Mouse (Mus musculus): ENCODE results near the gene Kcnn3. TPM values are rescaled to one million over a fixed set of nuclear protein-coding genes. Genes with fewer than 3 reads are reported as not detected.
A peak's percentile ranks its signal among the peaks of the same experiment; 100 is the strongest.

Kcnn3 gene
- polyA plus RNA-seq, 1 experiment from 2014 or later: 2.5 TPM

DNA sequence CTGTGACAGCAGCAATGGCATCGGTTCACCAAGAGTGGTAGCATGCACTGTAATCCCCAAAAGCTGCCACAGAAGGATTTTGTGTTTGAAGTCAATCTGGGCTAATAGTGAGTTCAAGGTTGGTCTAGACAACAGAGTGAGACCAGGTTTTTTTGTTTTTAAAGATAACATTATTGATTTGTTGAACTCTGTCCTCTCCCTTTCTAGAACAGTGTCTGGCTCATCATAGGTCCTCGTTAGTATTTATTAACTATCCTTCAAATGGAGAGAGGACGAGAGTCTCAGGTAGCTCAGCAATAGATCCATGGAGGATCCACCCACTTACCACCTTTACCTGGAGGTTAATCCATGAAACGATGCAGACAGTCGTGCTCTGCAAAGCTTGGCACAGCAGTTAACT lies 137.1 kb downstream of the Kcnn3 start:
- Histone ChIP-seq H3K4me1 (no peaks in the 10 kb centered on the region), H3K4me2 (replicated peaks) (no peak overlapping the region), H3K27ac (no peak overlapping the region), H3K9me3 (no peaks in the 10 kb centered on the region), H3K4me3 (no peak overlapping the region), H3K27me3 (no peaks in the 10 kb centered on the region), H3K9ac (no peak overlapping the region), H3K36me3 (no peaks in the 10 kb centered on the region)
- WGBS: 87% methylated on average over 5 of the region's 5 CpGs
- no peak for ATAC-seq (ENCODE audit: insufficient number of reproducible peaks, insufficient read depth, low FRiP score, low TSS enrichment)

- ATAC-seq (ENCODE audit: insufficient number of reproducible peaks, insufficient read depth, low FRiP score, low TSS enrichment): no peak
- Histone ChIP-seq H3K36me3 (no peaks in the 10 kb centered on the region), H3K4me3 (no peak overlapping the region), H3K27me3 (no peaks in the 10 kb centered on the region), H3K9me3 (no peaks in the 10 kb centered on the region), H3K4me1 (peaks cover 2% of the 10 kb centered on the region), H3K9ac (no peak overlapping the region), H3K27ac (no peak overlapping the region), H3K4me2 (replicated peaks) (no peak overlapping the region)
Measured at GRCm38 (mm10) chr3:89658457-89658856, 138.5 kb downstream of the Kcnn3 start.

DNA sequence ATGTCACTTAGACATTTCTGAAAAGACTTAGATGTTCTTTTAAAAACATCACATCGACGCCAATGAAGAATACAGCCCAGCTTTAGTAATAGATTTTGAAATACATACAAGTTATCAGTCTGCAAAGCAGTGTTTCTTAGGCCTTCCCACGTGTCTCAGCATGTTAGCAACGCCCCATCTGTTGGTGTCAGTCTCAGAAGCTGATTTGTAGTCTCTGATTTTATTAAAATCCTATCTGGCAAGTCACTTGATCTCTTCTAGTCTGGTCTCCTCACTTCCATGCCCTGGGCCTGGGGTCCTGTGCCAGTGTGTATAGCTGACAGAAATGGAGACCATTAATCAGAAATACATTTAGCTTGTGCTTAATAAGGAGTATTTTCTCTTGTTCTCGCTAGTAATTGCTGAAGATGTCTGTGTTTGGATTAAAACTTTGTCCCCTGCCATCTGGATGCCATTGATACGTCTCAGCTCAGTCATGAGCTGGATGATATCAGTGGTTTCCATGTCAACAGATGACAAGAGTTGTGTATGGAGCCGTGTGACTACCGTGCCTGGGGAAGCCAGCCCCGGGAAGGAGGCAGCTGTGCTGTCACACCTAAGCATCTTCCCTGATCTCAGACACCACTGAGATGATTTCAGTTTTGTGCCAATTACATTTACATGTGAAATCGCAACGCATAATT lies 140.1 kb downstream of the Kcnn3 start:
- H3K27me3 ChIP-seq: no peaks in the 10 kb centered on the region
- H3K4me2 ChIP-seq (replicated peaks): no peak overlapping the region

GRCm38 (mm10) chr3:89664808-89665207 lies 144.8 kb downstream of the Kcnn3 start:
- no peaks in the 10 kb centered on the region for H3K9me3 ChIP-seq
- H3K4me3 ChIP-seq: no peak overlapping the region
- H3K27me3 ChIP-seq: no peaks in the 10 kb centered on the region
- no peak overlapping the region for H3K27ac ChIP-seq
- peaks cover 25% of the 10 kb centered on the region for H3K4me1 ChIP-seq
- H3K9ac ChIP-seq: no peak overlapping the region
- peak; percentile 50; the same call in 1 of the 2 replicates for ATAC-seq (ENCODE audit: insufficient number of reproducible peaks, insufficient read depth, low FRiP score, low TSS enrichment)
- H3K36me3 ChIP-seq: no peaks in the 10 kb centered on the region
- H3K4me2 ChIP-seq (replicated peaks): 0 out of 2 replicates have a peak overlapping the region, but pooled peaks have one; percentile 15
- 43% methylated on average over 12 of the region's 12 CpGs for WGBS

More for the DNA sequence above, 140.1 kb downstream of the Kcnn3 start:
- H3K36me3 ChIP-seq: no peaks in the 10 kb centered on the region
- no peak overlapping the region for H3K9ac ChIP-seq
- H3K9me3 ChIP-seq: no peaks in the 10 kb centered on the region
- no peak for ATAC-seq (ENCODE audit: insufficient number of reproducible peaks, insufficient read depth, low FRiP score, low TSS enrichment)
- H3K27ac ChIP-seq: no peak overlapping the region
- no peak overlapping the region for H3K4me3 ChIP-seq
- 66% methylated on average over 11 of the region's 11 CpGs for whole genome bisulfite sequencing
- H3K4me1 ChIP-seq: peaks cover 18% of the 10 kb centered on the region

GRCm38 (mm10) chr3:89667131-89667530 lies 147.2 kb downstream of the Kcnn3 start:
- Histone ChIP-seq H3K4me2 (replicated peaks) (no peak overlapping the region), H3K27me3 (no peaks in the 10 kb centered on the region), H3K36me3 (no peaks in the 10 kb centered on the region), H3K9me3 (no peaks in the 10 kb centered on the region), H3K4me1 (peaks cover 25% of the 10 kb centered on the region), H3K9ac (no peak overlapping the region), H3K27ac (no peak overlapping the region), H3K4me3 (no peak overlapping the region)
- whole genome bisulfite sequencing: 40% methylated on average over 11 of the region's 11 CpGs
- no peak for ATAC-seq (ENCODE audit: insufficient number of reproducible peaks, insufficient read depth, low FRiP score, low TSS enrichment)

DNA sequence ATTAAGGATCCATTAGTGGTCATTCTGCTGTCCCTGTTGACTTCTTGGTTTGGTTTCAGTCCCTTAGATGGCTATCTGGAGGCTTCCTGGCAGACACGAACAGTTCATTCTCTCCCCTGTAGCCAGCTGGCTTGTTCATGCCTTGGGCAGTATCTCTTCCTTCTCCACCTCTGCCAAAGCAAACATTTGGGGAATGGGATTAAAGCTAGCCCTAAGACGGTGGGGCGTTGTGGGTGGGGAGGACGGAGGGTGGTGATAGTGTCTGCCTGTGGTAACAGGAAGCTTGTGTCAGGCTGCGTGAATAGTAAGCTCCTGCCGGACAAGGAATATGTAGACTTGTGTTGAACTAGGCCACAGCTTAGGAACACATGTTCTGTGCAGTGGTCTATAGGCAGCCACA lies 151.4 kb downstream of the Kcnn3 start:
- H3K36me3 ChIP-seq: no peaks in the 10 kb centered on the region
- 59% methylated on average over 6 of the region's 6 CpGs for WGBS
- H3K27me3 ChIP-seq: no peaks in the 10 kb centered on the region
- H3K4me2 ChIP-seq (replicated peaks): no peak overlapping the region
- no peaks in the 10 kb centered on the region for H3K9me3 ChIP-seq
- H3K4me1 ChIP-seq: peaks cover 4% of the 10 kb centered on the region; the same call in 1 of the 2 replicates
- no peak overlapping the region for H3K4me3 ChIP-seq
- no peak overlapping the region for H3K9ac ChIP-seq
- no peak for ATAC-seq (ENCODE audit: insufficient number of reproducible peaks, insufficient read depth, low FRiP score, low TSS enrichment)
- H3K27ac ChIP-seq: no peak overlapping the region

GRCm38 (mm10) chr3:89672573-89673317 lies 152.8 kb downstream of the Kcnn3 start:
- 80% methylated on average over 12 of the region's 12 CpGs for WGBS
- no peaks in the 10 kb centered on the region for H3K9me3 ChIP-seq
- H3K4me3 ChIP-seq: no peak overlapping the region
- H3K9ac ChIP-seq: no peak overlapping the region
- no peaks in the 10 kb centered on the region for H3K36me3 ChIP-seq
- H3K27ac ChIP-seq: no peak overlapping the region
- no peak overlapping the region for H3K4me2 ChIP-seq (replicated peaks)
- no peaks in the 10 kb centered on the region for H3K27me3 ChIP-seq
- H3K4me1 ChIP-seq: no peaks in the 10 kb centered on the region
- no peak for ATAC-seq (ENCODE audit: insufficient number of reproducible peaks, insufficient read depth, low FRiP score, low TSS enrichment)

- ATAC-seq (ENCODE audit: insufficient number of reproducible peaks, insufficient read depth, low FRiP score, low TSS enrichment): no peak
- WGBS: 66% methylated on average over 5 of the region's 5 CpGs
- H3K27ac ChIP-seq: no peak overlapping the region
- no peak overlapping the region for H3K4me3 ChIP-seq
- H3K4me2 ChIP-seq (replicated peaks): no peak overlapping the region
- no peaks in the 10 kb centered on the region for H3K9me3 ChIP-seq
- no peak overlapping the region for H3K9ac ChIP-seq
- H3K36me3 ChIP-seq: no peaks in the 10 kb centered on the region
- H3K27me3 ChIP-seq: peaks cover 11% of the 10 kb centered on the region; the same call in 1 of the 2 replicates
- no peaks in the 10 kb centered on the region for H3K4me1 ChIP-seq
Measured at GRCm38 (mm10) chr3:89677617-89678016, 157.7 kb downstream of the Kcnn3 start.

DNA sequence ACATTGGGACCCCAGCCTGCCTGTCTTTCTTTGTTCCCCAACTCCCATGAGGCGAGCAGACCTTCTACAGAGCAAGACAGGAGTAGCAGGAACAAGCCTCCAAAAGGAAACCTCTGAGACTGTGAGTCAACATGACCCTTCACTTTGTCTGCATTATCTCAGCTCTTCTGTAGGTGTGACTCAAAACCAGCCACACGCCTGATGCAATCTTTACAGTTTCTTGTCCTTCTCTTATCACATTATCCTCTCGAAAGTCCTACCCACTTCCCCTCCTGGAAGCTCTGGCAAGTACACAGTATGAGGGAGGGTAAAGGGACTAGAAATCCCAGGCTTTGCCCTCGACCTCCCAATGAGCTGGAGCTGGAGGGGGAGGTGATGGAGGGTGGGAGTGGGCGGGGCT lies 166.1 kb downstream of the Kcnn3 start:
- no peak overlapping the region for H3K4me3 ChIP-seq
- no peak overlapping the region for H3K27ac ChIP-seq
- H3K36me3 ChIP-seq: no peaks in the 10 kb centered on the region
- no peak overlapping the region for H3K4me2 ChIP-seq (replicated peaks)
- no peak overlapping the region for H3K9ac ChIP-seq
- peaks cover 5% of the 10 kb centered on the region; the same call in 1 of the 2 replicates for H3K4me1 ChIP-seq
- ATAC-seq (ENCODE audit: insufficient number of reproducible peaks, insufficient read depth, low FRiP score, low TSS enrichment): no peak
- no peaks in the 10 kb centered on the region for H3K9me3 ChIP-seq
- H3K27me3 ChIP-seq: peaks cover 12% of the 10 kb centered on the region; the same call in 1 of the 2 replicates
- 55% methylated on average over 5 of the region's 5 CpGs for WGBS

DNA sequence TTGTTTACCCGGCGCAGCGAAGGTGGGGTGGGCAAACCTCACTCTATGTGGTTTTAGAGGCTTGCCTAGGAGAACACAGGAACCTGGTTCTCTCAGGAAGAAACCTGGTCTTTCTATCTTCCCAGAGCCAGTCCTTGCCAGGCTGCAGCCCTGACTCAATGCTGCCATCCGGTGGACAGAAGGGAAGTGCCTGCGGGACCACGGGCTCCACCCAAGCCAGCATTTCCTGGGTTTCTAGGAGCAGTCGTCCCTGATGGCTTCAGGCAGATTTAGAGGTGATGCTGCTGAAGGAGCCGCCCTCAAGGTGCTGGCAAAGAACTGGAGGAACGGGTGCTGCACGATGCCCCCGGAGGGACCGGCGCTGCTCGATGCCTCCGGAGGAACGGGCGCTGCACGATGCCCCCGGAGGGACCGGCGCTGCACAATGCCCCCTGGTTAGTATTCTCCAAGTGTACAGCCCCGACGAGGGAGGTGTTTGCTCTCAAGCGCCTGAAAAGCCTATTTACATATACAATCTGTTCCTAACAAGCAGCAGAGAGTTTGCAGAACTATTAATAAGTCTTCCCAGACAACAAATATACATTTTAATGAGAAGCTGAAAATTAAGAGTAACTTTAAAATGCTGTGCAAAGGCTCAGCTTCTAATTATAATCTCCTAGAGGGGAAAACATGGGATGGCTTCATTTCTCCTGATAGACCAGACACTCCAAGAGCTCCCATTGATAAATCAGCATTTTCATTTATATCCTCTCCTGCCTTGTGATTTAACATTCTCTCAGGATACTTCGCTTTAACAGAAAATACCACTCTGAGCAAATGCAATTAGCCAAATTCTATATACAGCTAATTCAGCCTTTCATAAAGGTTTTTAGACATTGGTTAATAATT lies 169.0 kb downstream of the Kcnn3 start:
- H3K4me1 ChIP-seq: peaks cover 5% of the 10 kb centered on the region; the same call in 1 of the 2 replicates
- WGBS: 6% methylated on average over 25 of the region's 25 CpGs
- peak overlapping the region; percentile 41 for H3K4me3 ChIP-seq
- H3K27ac ChIP-seq: no peak overlapping the region
- peak overlapping the region; percentile 68 for H3K4me2 ChIP-seq (replicated peaks)
- H3K9me3 ChIP-seq: no peaks in the 10 kb centered on the region
- peak overlapping the region; percentile 62 for H3K9ac ChIP-seq
- ATAC-seq (ENCODE audit: insufficient number of reproducible peaks, insufficient read depth, low FRiP score, low TSS enrichment): peak; percentile 70
- no peaks in the 10 kb centered on the region for H3K27me3 ChIP-seq
- no peaks in the 10 kb centered on the region for H3K36me3 ChIP-seq

DNA sequence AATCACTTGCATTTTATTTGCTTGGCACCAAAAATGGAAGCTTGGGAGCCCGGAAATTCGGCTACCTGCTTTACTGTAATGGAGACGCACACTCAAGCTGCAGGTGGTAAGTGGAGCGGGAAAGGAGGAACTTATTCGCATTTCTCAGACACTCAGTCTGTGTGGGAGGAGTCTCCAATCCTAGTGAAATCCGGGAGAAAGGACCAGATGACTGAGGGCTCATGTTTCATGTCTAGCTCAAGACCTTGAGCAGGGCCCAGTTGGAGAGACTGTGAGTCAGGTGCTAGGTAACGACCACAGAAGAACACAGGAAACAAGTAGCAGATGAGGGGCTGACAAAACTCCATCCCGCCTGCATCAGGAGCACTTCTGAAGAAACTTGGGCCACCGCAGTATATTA lies 171.8 kb downstream of the Kcnn3 start:
- Histone ChIP-seq H3K27ac (no peak overlapping the region), H3K9ac (no peak overlapping the region), H3K4me1 (peaks cover 5% of the 10 kb centered on the region; the same call in 1 of the 2 replicates), H3K4me3 (no peak overlapping the region), H3K9me3 (no peaks in the 10 kb centered on the region), H3K27me3 (no peaks in the 10 kb centered on the region), H3K4me2 (replicated peaks) (no peak overlapping the region), H3K36me3 (no peaks in the 10 kb centered on the region)
- no peak for ATAC-seq (ENCODE audit: insufficient number of reproducible peaks, insufficient read depth, low FRiP score, low TSS enrichment)
- 62% methylated on average over 9 of the region's 9 CpGs for WGBS

Measured in embryonic facial prominence, embryonic 12.5 days (tissue).